Comparison of ENCODE assay signal across 13 mouse cellular contexts in the genomic region with DNA sequence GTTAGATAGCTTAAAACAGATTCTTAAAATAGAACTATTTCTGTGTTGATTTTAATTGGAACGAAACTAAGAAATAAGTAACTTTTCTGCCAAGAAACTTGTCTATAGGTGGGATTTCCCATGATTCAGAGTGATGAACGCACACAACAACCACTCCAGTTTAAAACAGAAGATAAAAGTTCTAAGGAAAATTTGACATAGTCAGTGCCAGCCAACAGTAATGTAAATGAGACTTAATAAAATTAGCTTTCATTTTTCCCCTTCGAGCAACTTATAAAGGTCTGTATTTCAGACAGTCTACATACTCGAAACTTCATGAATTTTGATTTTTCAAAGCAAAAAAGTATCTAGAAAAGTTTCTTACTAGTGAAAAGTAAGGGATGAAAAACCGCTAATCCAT. TPM values are rescaled to one million over a fixed set of nuclear protein-coding genes. Genes with fewer than 3 reads are reported as not detected.
DNase-seq lines count a peak whose midpoint lies in the region; ATAC-seq and TF ChIP-seq lines count a peak whose summit lies in the region.
"Had no signal": no experiment of that assay in that cellular context is flagged by ENCODE, and none has a peak within 500 bp of the region (broad histone marks: within the 10 kb centered on the region; RNA-seq: fewer than 3 reads in every experiment).

No protein-coding gene starts in this region.

- no peak overlapping the region for H3K27ac ChIP-seq in forebrain, postnatal 0 days (ENCODE audit: low read depth, low read length)
- H3K27ac ChIP-seq in forebrain, embryonic 10.5 days: no peak overlapping the region
- no peak overlapping the region for H3K27ac ChIP-seq in liver, adult 2 months (replicated peaks; ENCODE audit: insufficient read depth, low read depth, low read length)
- no peak overlapping the region for H3K27ac ChIP-seq in limb, embryonic 13.5 days

- H3K4me3 ChIP-seq in forebrain, postnatal 0 days (ENCODE audit: low read depth, low read length): no peak overlapping the region
- no peak overlapping the region for H3K4me3 ChIP-seq in forebrain, embryonic 10.5 days
- H3K4me3 ChIP-seq in liver, adult 2 months (ENCODE audit: insufficient read depth, low read depth, low read length): no peak overlapping the region
- H3K4me3 ChIP-seq in limb, embryonic 13.5 days: no peak overlapping the region

- no peak for ATAC-seq in forebrain, postnatal 0 days
- no peak for ATAC-seq in limb, embryonic 13.5 days (ENCODE audit: low FRiP score, low read depth)

- H3K9me3 ChIP-seq in forebrain, postnatal 0 days (ENCODE audit: low read length): no peaks in the 10 kb centered on the region
- H3K9me3 ChIP-seq in forebrain, embryonic 10.5 days: no peaks in the 10 kb centered on the region
- H3K9me3 ChIP-seq in limb, embryonic 13.5 days: no peaks in the 10 kb centered on the region

- peak overlapping the region; percentile 96; the same call in 1 of the 2 replicates for H3K4me2 ChIP-seq in forebrain, postnatal 0 days (ENCODE audit: low read depth)
- H3K4me2 ChIP-seq in limb, embryonic 13.5 days (replicated peaks): peak overlapping the region; percentile 89

- DNase-seq in forebrain, postnatal 0 days: no peak
- no peak for DNase-seq in forebrain, embryonic 10.5 days (ENCODE audit: extremely low spot score, low spot score)
- peak; percentile 7 for DNase-seq in liver, adult 2 months (ENCODE audit: extremely low read depth, low read depth, low spot score)
- DNase-seq in liver: no peak
- DNase-seq in CD4-positive helper T cell, adult 2 months (ENCODE audit: low read depth, low spot score): peak; percentile 9
- no peak for DNase-seq in layer of hippocampus, adult 9-11 months
- no peak for DNase-seq in urinary bladder, postnatal 25 days (ENCODE audit: low spot score)
- DNase-seq: adrenal gland, postnatal 10 days; kidney, postnatal 4 days had no signal

- TF ChIP-seq POLR2A in liver, adult 2 months (IDR thresholded peaks at IDR 0.05; ENCODE audit: extremely low read depth, insufficient read depth, low read length): no peak

- peaks cover 6% of the 10 kb centered on the region for H3K79me2 ChIP-seq in liver, adult 2 months (ENCODE audit: control insufficient read depth, insufficient read depth, low read length)

- H3K36me3 ChIP-seq in forebrain, postnatal 0 days (ENCODE audit: insufficient read depth): peaks cover 9% of the 10 kb centered on the region
- H3K36me3 ChIP-seq in forebrain, embryonic 10.5 days (replicated peaks): peaks cover 19% of the 10 kb centered on the region
- peaks cover 12% of the 10 kb centered on the region for H3K36me3 ChIP-seq in liver, adult 2 months (ENCODE audit: control insufficient read depth, insufficient read depth, low read length)
- H3K36me3 ChIP-seq in limb, embryonic 13.5 days: peaks cover 15% of the 10 kb centered on the region

- H3K27me3 ChIP-seq in forebrain, postnatal 0 days (ENCODE audit: insufficient read depth, low read length): no peaks in the 10 kb centered on the region
- peaks cover 12% of the 10 kb centered on the region for H3K27me3 ChIP-seq in forebrain, embryonic 10.5 days (ENCODE audit: poor library complexity, severe bottlenecking)
- H3K27me3 ChIP-seq in liver, adult 2 months (ENCODE audit: control insufficient read depth, insufficient read depth, low read length): no peaks in the 10 kb centered on the region; the same call in 1 of the 2 replicates
- H3K27me3 ChIP-seq in limb, embryonic 13.5 days: 0 out of 2 replicates have a peak, but pooled peaks cover 8% of the 10 kb centered on the region

- 68% methylated on average over 5 of the region's 5 CpGs for WGBS in forebrain, postnatal 0 days
- 79% methylated on average over 5 of the region's 5 CpGs for WGBS in forebrain, embryonic 10.5 days
- 81% methylated on average over 5 of the region's 5 CpGs for WGBS in liver, adult 2 months
- WGBS in limb, embryonic 13.5 days: 57% methylated on average over 5 of the region's 5 CpGs

- H3K9ac ChIP-seq in forebrain, postnatal 0 days: no peak overlapping the region
- H3K9ac ChIP-seq in liver, adult 2 months (ENCODE audit: low read depth, low read length): no peak overlapping the region
- no peak overlapping the region for H3K9ac ChIP-seq in limb, embryonic 13.5 days

- no peak for TF ChIP-seq CTCF in forebrain, postnatal 0 days (IDR thresholded peaks at IDR 0.05; ENCODE audit: low read depth)
- TF ChIP-seq CTCF in liver, adult 2 months (IDR thresholded peaks at IDR 0.05; ENCODE audit: low read depth, low read length): no peak

- peaks cover 4% of the 10 kb centered on the region; the same call in 1 of the 2 replicates for H3K4me1 ChIP-seq in forebrain, postnatal 0 days (ENCODE audit: insufficient read depth)
- H3K4me1 ChIP-seq in forebrain, embryonic 10.5 days: peaks cover 27% of the 10 kb centered on the region
- H3K4me1 ChIP-seq in liver, adult 2 months (ENCODE audit: control insufficient read depth, insufficient read depth, low read length): peaks cover 2% of the 10 kb centered on the region; the same call in 1 of the 2 replicates
- peaks cover 18% of the 10 kb centered on the region for H3K4me1 ChIP-seq in limb, embryonic 13.5 days

RNA-seq across cellular contexts. Expression of gene Gpc5, which starts 52.5 kb away (rescaled TPM):
- 8.7 and 10.4 TPM in 2 replicates for total RNA-seq in forebrain, postnatal 0 days (2014; rRNA removed)
- polyA plus RNA-seq in forebrain, postnatal 0 days (2015; fragmentation: Nextera tagmentation; extraction: Ambion mirVana): 8.0 and 8.2 TPM in 2 replicates
- 0.81 and 0.85 TPM in 2 replicates for polyA plus RNA-seq in forebrain, embryonic 10.5 days (2016; fragmentation: Nextera tagmentation; extraction: Ambion mirVana)
- not detected in 2 replicates for total RNA-seq in liver, adult 2 months (2014; rRNA removed)
- polyA plus RNA-seq in liver, adult 2 months (2012; rRNA removed): 0.15 TPM in 1 of 2 replicates, not detected in the other
- 2.0 and 2.2 TPM in 2 replicates for polyA plus RNA-seq in limb, embryonic 13.5 days (2015; fragmentation: Nextera tagmentation; extraction: Ambion mirVana)
- total RNA-seq: gastrocnemius, postnatal 4 days; heart, postnatal 25 days had no signal
- polyA plus RNA-seq: erythroblast, embryonic 14.5 days had no signal

Comparison
In these comparisons a context has a peak if more than half of its experiments do, and no peak if none do; other contexts are left out.
1. DNase-seq: peak in liver, adult 2 months (single experiment) and CD4-positive helper T cell, adult 2 months (single experiment); none in forebrain, postnatal 0 days (single experiment), forebrain, embryonic 10.5 days (single experiment), liver (single experiment), layer of hippocampus, adult 9-11 months (single experiment) and urinary bladder, postnatal 25 days (single experiment).